Mouse (Mus musculus) midbrain, embryonic 12.5 days (tissue): ENCODE measurements around the gene Slc39a9. TPM values are rescaled to one million over a fixed set of nuclear protein-coding genes. Genes with fewer than 3 reads are reported as not detected.

Experiments
- ATAC-seq: fragments of 200-750 bp; cut with Nextera tagmentation; 2 replicates; pipeline ENCODE4 v1.8.0; 2017; ENCODE audit warnings: low read depth, moderate TSS enrichment, moderate library complexity; ENCODE audit not compliant: low FRiP score
- H3K27ac ChIP-seq: fragments of 300-500 bp; sonication (generic); replicated peaks from 2 replicates; pipeline ENCODE4 v1.5.1; 2016; ENCODE audit warnings: mild to moderate bottlenecking
- H3K27me3 ChIP-seq: fragments of 300-500 bp; sonication (generic); 2 replicates; pipeline ENCODE4 v1.6.1; 2016; ENCODE audit warnings: mild to moderate bottlenecking
- H3K36me3 ChIP-seq: fragments of 300-500 bp; sonication (generic); 2 replicates; pipeline ENCODE4 v1.6.1; 2016
- H3K4me1 ChIP-seq: fragments of 300-500 bp; sonication (generic); 2 replicates; pipeline ENCODE4 v1.6.1; 2016
- H3K4me2 ChIP-seq: fragments of 300-500 bp; sonication (generic); replicated peaks from 2 replicates; pipeline ENCODE4 v1.6.1; 2016; ENCODE audit warnings: mild to moderate bottlenecking, moderate library complexity
- H3K4me3 ChIP-seq: fragments of 300-500 bp; sonication (generic); 2 replicates; pipeline ENCODE4 v1.5.1; 2016; ENCODE audit warnings: mild to moderate bottlenecking
- H3K9ac ChIP-seq: fragments of 300-500 bp; sonication (generic); replicated peaks from 2 replicates; pipeline ENCODE4 v1.6.1; 2016; ENCODE audit warnings: mild to moderate bottlenecking, moderate library complexity
- H3K9me3 ChIP-seq: fragments of 300-500 bp; sonication (generic); 2 replicates; pipeline ENCODE4 v1.6.1; 2016; ENCODE audit warnings: mild to moderate bottlenecking
- WGBS: fragments of 180-500 bp; shearing (Covaris S2); methylation state at CpG from one replicate; pipeline ENCODE4 v1.1.7; 2016; 5-methylcytosine and 5-hydroxymethylcytosine counted together
- polyA plus RNA-seq: library from polyadenylated mRNA; unstranded; fragments of >200 nt; fragmentation: Nextera tagmentation; extraction: Ambion mirVana; gene quantifications from 2 replicates; pipeline ENCODE4 v1.2.1, GENCODE M21; 2016

The Slc39a9 gene
- polyA plus RNA-seq, 1 experiment from 2014 or later, result 32.0 TPM

- 0 out of 2 replicates have a peak, but pooled peaks cover 3% of the 10 kb centered on the region for H3K9me3 ChIP-seq
- H3K4me1 ChIP-seq, result peaks cover 11% of the 10 kb centered on the region
- no peak overlapping the region for H3K9ac ChIP-seq
- no peak overlapping the region for H3K27ac ChIP-seq
- ATAC-seq, result no peak
- 61% methylated on average over 3 of the region's 3 CpGs for WGBS
- no peak overlapping the region for H3K4me3 ChIP-seq
- H3K36me3 ChIP-seq, result no peaks in the 10 kb centered on the region
- H3K27me3 ChIP-seq, result peaks cover 51% of the 10 kb centered on the region
- no peak overlapping the region for H3K4me2 ChIP-seq
Observed at GRCm38 (mm10) chr12:80695004-80695403, 51.3 kb downstream of the Slc39a9 start.

GRCm38 (mm10) chr12:80698526-80699143, 55.0 kb downstream of the Slc39a9 start:
- H3K9ac ChIP-seq, result no peak overlapping the region
- H3K9me3 ChIP-seq, result 0 out of 2 replicates have a peak, but pooled peaks cover 3% of the 10 kb centered on the region
- no peak overlapping the region for H3K27ac ChIP-seq
- 95% methylated on average over 5 of the region's 5 CpGs for WGBS
- H3K36me3 ChIP-seq, result no peaks in the 10 kb centered on the region
- H3K4me2 ChIP-seq, result no peak overlapping the region
- H3K4me3 ChIP-seq, result no peak overlapping the region
- H3K4me1 ChIP-seq, result no peaks in the 10 kb centered on the region
- no peak for ATAC-seq
- H3K27me3 ChIP-seq, result peaks cover 20% of the 10 kb centered on the region

GRCm38 (mm10) chr12:80699144-80699531, 55.5 kb downstream of the Slc39a9 start:
- 0 out of 2 replicates have a peak, but pooled peaks cover 3% of the 10 kb centered on the region for H3K9me3 ChIP-seq
- WGBS, result 84% methylated on average over 2 of the region's 2 CpGs
- no peaks in the 10 kb centered on the region for H3K4me1 ChIP-seq
- H3K27me3 ChIP-seq, result peaks cover 15% of the 10 kb centered on the region
- H3K9ac ChIP-seq, result no peak overlapping the region
- no peak overlapping the region for H3K27ac ChIP-seq
- no peak for ATAC-seq
- H3K4me3 ChIP-seq, result no peak overlapping the region
- H3K4me2 ChIP-seq, result no peak overlapping the region
- no peaks in the 10 kb centered on the region for H3K36me3 ChIP-seq

- Histone ChIP-seq H3K27me3 (no peaks in the 10 kb centered on the region), H3K9ac (no peak overlapping the region), H3K36me3 (no peaks in the 10 kb centered on the region), H3K4me3 (no peak overlapping the region), H3K4me1 (no peaks in the 10 kb centered on the region), H3K4me2 (no peak overlapping the region), H3K27ac (no peak overlapping the region), H3K9me3 (0 out of 2 replicates have a peak, but pooled peaks cover under 1% of the 10 kb centered on the region)
- ATAC-seq, result no peak
- 86% methylated on average over 7 of the region's 7 CpGs for WGBS
Observed at GRCm38 (mm10) chr12:80701332-80701731, 57.6 kb downstream of the Slc39a9 start.

GRCm38 (mm10) chr12:80706208-80706914, 62.7 kb downstream of the Slc39a9 start:
- ATAC-seq, result no peak
- Histone ChIP-seq H3K4me3 (no peak overlapping the region), H3K4me2 (no peak overlapping the region), H3K27ac (no peak overlapping the region), H3K4me1 (no peaks in the 10 kb centered on the region), H3K9me3 (no peaks in the 10 kb centered on the region), H3K36me3 (no peaks in the 10 kb centered on the region), H3K27me3 (0 out of 2 replicates have a peak, but pooled peaks cover 6% of the 10 kb centered on the region), H3K9ac (no peak overlapping the region)
- 64% methylated on average over 11 of the region's 11 CpGs for WGBS

- Histone ChIP-seq H3K36me3 (no peaks in the 10 kb centered on the region), H3K9ac (no peak overlapping the region), H3K4me2 (no peak overlapping the region), H3K4me3 (no peak overlapping the region), H3K9me3 (no peaks in the 10 kb centered on the region), H3K27ac (no peak overlapping the region), H3K27me3 (0 out of 2 replicates have a peak, but pooled peaks cover 6% of the 10 kb centered on the region), H3K4me1 (no peaks in the 10 kb centered on the region)
- no peak for ATAC-seq
- 70% methylated on average over 6 of the region's 6 CpGs for WGBS
Observed at GRCm38 (mm10) chr12:80706915-80707604, 63.4 kb downstream of the Slc39a9 start.

- no peaks in the 10 kb centered on the region for H3K36me3 ChIP-seq
- no peak for ATAC-seq
- WGBS, result 80% methylated on average over 6 of the region's 6 CpGs
- H3K9me3 ChIP-seq, result no peaks in the 10 kb centered on the region
- no peak overlapping the region for H3K4me3 ChIP-seq
- H3K4me2 ChIP-seq, result no peak overlapping the region
- H3K27ac ChIP-seq, result no peak overlapping the region
- no peaks in the 10 kb centered on the region for H3K4me1 ChIP-seq
- no peak overlapping the region for H3K9ac ChIP-seq
- H3K27me3 ChIP-seq, result no peaks in the 10 kb centered on the region; the same call in 1 of the 2 replicates
Observed at GRCm38 (mm10) chr12:80715915-80716314, 72.2 kb downstream of the Slc39a9 start.

- 87% methylated on average over 2 of the region's 2 CpGs for WGBS
- ATAC-seq, result no peak
- no peak overlapping the region for H3K27ac ChIP-seq
Observed at GRCm38 (mm10) chr12:80719141-80719540, 75.5 kb downstream of the Slc39a9 start.

GRCm38 (mm10) chr12:80720507-80720906, 76.8 kb downstream of the Slc39a9 start:
- ATAC-seq, result no peak
- Histone ChIP-seq H3K27ac (no peak overlapping the region), H3K27me3 (peaks cover 4% of the 10 kb centered on the region; the same call in 1 of the 2 replicates), H3K36me3 (no peaks in the 10 kb centered on the region), H3K9me3 (no peaks in the 10 kb centered on the region), H3K4me1 (no peaks in the 10 kb centered on the region), H3K4me3 (no peak overlapping the region), H3K9ac (no peak overlapping the region), H3K4me2 (no peak overlapping the region)
- WGBS, result 42% methylated on average over 12 of the region's 12 CpGs

More at GRCm38 (mm10) chr12:80719141-80719540, 75.5 kb downstream of the Slc39a9 start:
- Histone ChIP-seq H3K4me1 (no peaks in the 10 kb centered on the region), H3K27me3 (no peaks in the 10 kb centered on the region; the same call in 1 of the 2 replicates), H3K9me3 (no peaks in the 10 kb centered on the region), H3K4me2 (no peak overlapping the region), H3K4me3 (no peak overlapping the region), H3K36me3 (no peaks in the 10 kb centered on the region), H3K9ac (no peak overlapping the region)

GRCm38 (mm10) chr12:80721458-80721857, 77.8 kb downstream of the Slc39a9 start:
- Histone ChIP-seq H3K4me2 (no peak overlapping the region), H3K9ac (no peak overlapping the region), H3K4me3 (no peak overlapping the region), H3K36me3 (no peaks in the 10 kb centered on the region), H3K27me3 (peaks cover 4% of the 10 kb centered on the region; the same call in 1 of the 2 replicates), H3K4me1 (no peaks in the 10 kb centered on the region), H3K27ac (no peak overlapping the region), H3K9me3 (no peaks in the 10 kb centered on the region)
- no peak for ATAC-seq
- WGBS, result 85% methylated on average over 15 of the region's 15 CpGs

GRCm38 (mm10) chr12:80724853-80725559, 81.3 kb downstream of the Slc39a9 start:
- Histone ChIP-seq H3K36me3 (no peaks in the 10 kb centered on the region), H3K4me1 (no peaks in the 10 kb centered on the region), H3K9me3 (no peaks in the 10 kb centered on the region), H3K9ac (no peak overlapping the region), H3K4me3 (no peak overlapping the region), H3K4me2 (no peak overlapping the region), H3K27me3 (0 out of 2 replicates have a peak, but pooled peaks cover 4% of the 10 kb centered on the region), H3K27ac (no peak overlapping the region)
- ATAC-seq, result no peak
- WGBS, result 34% methylated on average over 10 of the region's 10 CpGs
